Mouse (Mus musculus): ENCODE measurements around the gene Trap1. TPM values are rescaled to one million over a fixed set of nuclear protein-coding genes. Genes with fewer than 3 reads are reported as not detected.
"Not testable (repeated sequence)": the region's sequence is repeated elsewhere in the genome, so short reads cannot be mapped to it uniquely, and the experiment has no call there.

Gene Trap1
- 99.4 and 104 TPM in 2 replicates for polyA plus RNA-seq (2016; fragmentation: Nextera tagmentation; extraction: Ambion mirVana)

GRCm38 (mm10) chr16:4077384-4078061 is at the start of gene Trap1:
Trap1 (minus strand) TSS chr16:4077827.
- peaks cover 23% of the 10 kb centered on the region for H3K36me3 ChIP-seq
- H3K4me2 ChIP-seq = peak within 1 kb of the TSS; percentile 80
- peak; percentile 94 for ATAC-seq
- H3K27me3 ChIP-seq (replicated peaks) = no peaks in the 10 kb centered on the region
- under 1% methylated on average over 58 of the region's 58 CpGs for WGBS (ENCODE audit: insufficient replicate concordance)
- H3K4me3 ChIP-seq = peak within 1 kb of the TSS; percentile 93
- H3K9ac ChIP-seq = peak within 1 kb of the TSS; percentile 88
- peaks cover 41% of the 10 kb centered on the region for H3K4me1 ChIP-seq
- peak within 1 kb of the TSS; percentile 91 for H3K27ac ChIP-seq
- no peaks in the 10 kb centered on the region for H3K9me3 ChIP-seq (replicated peaks)

- Histone ChIP-seq H3K36me3 (peaks cover 92% of the 10 kb centered on the region), H3K27me3 (replicated peaks) (no peaks in the 10 kb centered on the region), H3K27ac (no peak overlapping the region)
Measured at GRCm38 (mm10) chr16:4117072-4117471, 39.4 kb upstream of the Trap1 start.

GRCm38 (mm10) chr16:4100374-4100773 is 22.7 kb upstream of the Trap1 start:
- Histone ChIP-seq H3K4me2 (no peak overlapping the region), H3K36me3 (peaks cover 67% of the 10 kb centered on the region), H3K4me1 (peaks cover 13% of the 10 kb centered on the region), H3K4me3 (no peak overlapping the region), H3K9ac (no peak overlapping the region), H3K9me3 (replicated peaks) (no peaks in the 10 kb centered on the region), H3K27me3 (replicated peaks) (no peaks in the 10 kb centered on the region), H3K27ac (0 out of 2 replicates have a peak overlapping the region, but pooled peaks have one; percentile 25)
- WGBS (ENCODE audit: insufficient replicate concordance) = 69% methylated on average over 2 of the region's 2 CpGs
- peak; percentile 65 for ATAC-seq

More at GRCm38 (mm10) chr16:4117072-4117471, 39.4 kb upstream of the Trap1 start:
- no peaks in the 10 kb centered on the region for H3K9me3 ChIP-seq (replicated peaks)
- peak; percentile 84 for ATAC-seq
- no peak overlapping the region for H3K4me2 ChIP-seq
- H3K4me1 ChIP-seq = peaks cover 10% of the 10 kb centered on the region
- WGBS (ENCODE audit: insufficient replicate concordance) = 47% methylated on average over 4 of the region's 4 CpGs
- H3K9ac ChIP-seq = no peak overlapping the region
- H3K4me3 ChIP-seq = no peak overlapping the region

- Histone ChIP-seq H3K9me3 (replicated peaks) (no peaks in the 10 kb centered on the region), H3K36me3 (peaks cover 84% of the 10 kb centered on the region), H3K4me3 (no peak overlapping the region), H3K27me3 (replicated peaks) (no peaks in the 10 kb centered on the region), H3K4me2 (no peak overlapping the region), H3K27ac (no peak overlapping the region), H3K4me1 (peaks cover 13% of the 10 kb centered on the region), H3K9ac (no peak overlapping the region)
- ATAC-seq = no peak
- WGBS (ENCODE audit: insufficient replicate concordance) = 97% methylated on average over 1 of the region's 1 CpGs
Measured at GRCm38 (mm10) chr16:4097521-4097920, 19.9 kb upstream of the Trap1 start.

- Histone ChIP-seq H3K27ac (no peak overlapping the region), H3K9ac (no peak overlapping the region), H3K4me1 (peaks cover 13% of the 10 kb centered on the region), H3K4me3 (no peak overlapping the region), H3K27me3 (replicated peaks) (no peaks in the 10 kb centered on the region), H3K4me2 (no peak overlapping the region), H3K36me3 (peaks cover 89% of the 10 kb centered on the region), H3K9me3 (replicated peaks) (no peaks in the 10 kb centered on the region)
- ATAC-seq = peak; percentile 64
Measured at GRCm38 (mm10) chr16:4096898-4097297, 19.3 kb upstream of the Trap1 start.

- Histone ChIP-seq H3K27ac (no peak overlapping the region), H3K9me3 (replicated peaks) (no peaks in the 10 kb centered on the region), H3K4me1 (peaks cover 13% of the 10 kb centered on the region), H3K27me3 (replicated peaks) (no peaks in the 10 kb centered on the region), H3K4me3 (no peak overlapping the region), H3K4me2 (no peak overlapping the region), H3K36me3 (peaks cover 90% of the 10 kb centered on the region), H3K9ac (no peak overlapping the region)
- 83% methylated on average over 3 of the region's 3 CpGs for WGBS (ENCODE audit: insufficient replicate concordance)
- no peak; the same call in 1 of the 2 replicates for ATAC-seq
Measured at GRCm38 (mm10) chr16:4096141-4096540, 18.5 kb upstream of the Trap1 start.

- Histone ChIP-seq H3K4me2 (no peak overlapping the region), H3K4me3 (no peak overlapping the region), H3K27me3 (replicated peaks) (no peaks in the 10 kb centered on the region), H3K9me3 (replicated peaks) (no peaks in the 10 kb centered on the region), H3K27ac (0 out of 2 replicates have a peak overlapping the region, but pooled peaks have one; percentile 5), H3K9ac (no peak overlapping the region), H3K36me3 (peaks cover 88% of the 10 kb centered on the region), H3K4me1 (no peaks in the 10 kb centered on the region)
- peak; percentile 63 for ATAC-seq
- 83% methylated on average over 8 of the region's 8 CpGs for WGBS (ENCODE audit: insufficient replicate concordance)
Measured at GRCm38 (mm10) chr16:4087214-4087913, 9.7 kb upstream of the Trap1 start.

- H3K36me3 ChIP-seq = peaks cover 84% of the 10 kb centered on the region
- H3K27me3 ChIP-seq (replicated peaks) = no peaks in the 10 kb centered on the region
- H3K4me3 ChIP-seq = no peak overlapping the region
- no peak overlapping the region for H3K9ac ChIP-seq
- ATAC-seq = no peak
- H3K4me2 ChIP-seq = no peak overlapping the region
- no peaks in the 10 kb centered on the region for H3K9me3 ChIP-seq (replicated peaks)
- H3K4me1 ChIP-seq = no peaks in the 10 kb centered on the region
- H3K27ac ChIP-seq = no peak overlapping the region
- WGBS (ENCODE audit: insufficient replicate concordance) = 93% methylated on average over 9 of the region's 9 CpGs
Measured at GRCm38 (mm10) chr16:4085851-4086387, 8.3 kb upstream of the Trap1 start.

- Histone ChIP-seq H3K27ac (no peak overlapping the region), H3K4me3 (no peak overlapping the region), H3K9me3 (replicated peaks) (no peaks in the 10 kb centered on the region), H3K9ac (no peak overlapping the region), H3K36me3 (peaks cover 75% of the 10 kb centered on the region), H3K27me3 (replicated peaks) (no peaks in the 10 kb centered on the region), H3K4me1 (no peaks in the 10 kb centered on the region), H3K4me2 (no peak overlapping the region)
- ATAC-seq = no peak
- WGBS (ENCODE audit: insufficient replicate concordance) = 92% methylated on average over 7 of the region's 7 CpGs
Measured at GRCm38 (mm10) chr16:4085051-4085450, 7.4 kb upstream of the Trap1 start.

- not testable (repeated sequence) for H3K4me2 ChIP-seq; H3K9me3 ChIP-seq (replicated peaks); H3K27ac ChIP-seq; H3K27me3 ChIP-seq (replicated peaks); H3K9ac ChIP-seq; H3K4me3 ChIP-seq; ATAC-seq
- Histone ChIP-seq H3K36me3 (peaks cover 29% of the 10 kb centered on the region), H3K4me1 (peaks cover 22% of the 10 kb centered on the region)
- WGBS (ENCODE audit: insufficient replicate concordance) = 48% methylated on average over 3 of the region's 3 CpGs
Measured at GRCm38 (mm10) chr16:4080419-4080818, 2.8 kb upstream of the Trap1 start.

- Histone ChIP-seq H3K4me1 (peaks cover 30% of the 10 kb centered on the region), H3K27me3 (replicated peaks) (no peaks in the 10 kb centered on the region), H3K4me3 (no peak overlapping the region), H3K27ac (no peak overlapping the region), H3K36me3 (peaks cover 21% of the 10 kb centered on the region), H3K4me2 (no peak overlapping the region), H3K9ac (no peak overlapping the region), H3K9me3 (replicated peaks) (no peaks in the 10 kb centered on the region)
- 50% methylated on average over 1 of the region's 1 CpGs for WGBS (ENCODE audit: insufficient replicate concordance)
- no peak for ATAC-seq
Measured at GRCm38 (mm10) chr16:4079656-4080055, 2.0 kb upstream of the Trap1 start.

- WGBS (ENCODE audit: insufficient replicate concordance) = 65% methylated on average over 10 of the region's 10 CpGs
- ATAC-seq; H3K27me3 ChIP-seq (replicated peaks); H3K9me3 ChIP-seq (replicated peaks): not testable (repeated sequence)
- peak overlapping the region; percentile 91 for H3K27ac ChIP-seq
- peak overlapping the region; percentile 80 for H3K4me2 ChIP-seq
- H3K4me3 ChIP-seq = peak overlapping the region; percentile 93
- peaks cover 19% of the 10 kb centered on the region for H3K36me3 ChIP-seq
- peaks cover 41% of the 10 kb centered on the region for H3K4me1 ChIP-seq
- 0 out of 2 replicates have a peak overlapping the region, but pooled peaks have one; percentile 33 for H3K9ac ChIP-seq
Measured at GRCm38 (mm10) chr16:4078302-4078701, 675 bp upstream of the Trap1 start.

Data from liver, embryonic 12.5 days (tissue).